Mouse (Mus musculus) forebrain, embryonic 14.5 days (tissue): ENCODE measurements at regions not wholly inside any gene's neighbourhood (a gene's known extent, or its start where the extent isn't known, plus 50 kb on each side); places are given as distances from the start of the nearest gene placed in this dataset.

Experiments used
- ATAC-seq: fragments of 200-750 bp; cut with Nextera tagmentation; 2 replicates; pipeline ENCODE4 v1.8.0; 2017; ENCODE audit warnings: mild to moderate bottlenecking, moderate library complexity
- DNase-seq: peaks from one replicate; pipeline ENCODE4 v3.0.0-alpha.2; 2015; ENCODE audit warnings: low spot score
- H3K27ac ChIP-seq: fragments of 300-500 bp; sonication (generic); 2 replicates; pipeline ENCODE4 v1.5.1; 2014; ENCODE audit warnings: low read depth, mild to moderate bottlenecking, control low read depth, low read length, moderate library complexity
- H3K27me3 ChIP-seq: fragments of 300-500 bp; sonication (generic); replicated peaks from 2 replicates; pipeline ENCODE4 v1.6.1; 2014; ENCODE audit warnings: low read length, control low read depth, mixed read lengths; ENCODE audit not compliant: control insufficient read depth, insufficient read depth
- H3K36me3 ChIP-seq: fragments of 300-500 bp; sonication (generic); 2 replicates; pipeline ENCODE4 v1.6.1; 2014; ENCODE audit warnings: low read length, control low read depth; ENCODE audit not compliant: control insufficient read depth, insufficient read depth
- H3K4me1 ChIP-seq: fragments of 300-500 bp; sonication (generic); 2 replicates; pipeline ENCODE4 v1.6.1; 2014; ENCODE audit warnings: antibody characterized with exemption, low read length, control low read depth; ENCODE audit not compliant: control insufficient read depth, insufficient read depth
- H3K4me2 ChIP-seq: fragments of 300-500 bp; sonication (generic); 2 replicates; pipeline ENCODE4 v1.6.1; 2014; ENCODE audit warnings: mild to moderate bottlenecking, control low read depth, low read length
- H3K4me3 ChIP-seq: fragments of 300-500 bp; sonication (generic); 2 replicates; pipeline ENCODE4 v1.5.1; 2014; ENCODE audit warnings: low read depth, low read length, control low read depth
- H3K9ac ChIP-seq: fragments of 300-500 bp; sonication (generic); 2 replicates; pipeline ENCODE4 v1.6.1; 2014; ENCODE audit warnings: mild to moderate bottlenecking, low read length, control low read depth, moderate library complexity
- H3K9me3 ChIP-seq: fragments of 300-500 bp; sonication (generic); replicated peaks from 2 replicates; pipeline ENCODE4 v1.6.1; 2016; ENCODE audit warnings: low read length, control low read depth, mixed read lengths; ENCODE audit not compliant: control insufficient read depth
- WGBS: fragments of 180-500 bp; shearing (Covaris S2); extraction: QIAGEN DNeasy Blood & Tissue Kit; methylation state at CpG from one replicate; pipeline ENCODE4 v1.1.7; 2014; 5-methylcytosine and 5-hydroxymethylcytosine counted together

DNA sequence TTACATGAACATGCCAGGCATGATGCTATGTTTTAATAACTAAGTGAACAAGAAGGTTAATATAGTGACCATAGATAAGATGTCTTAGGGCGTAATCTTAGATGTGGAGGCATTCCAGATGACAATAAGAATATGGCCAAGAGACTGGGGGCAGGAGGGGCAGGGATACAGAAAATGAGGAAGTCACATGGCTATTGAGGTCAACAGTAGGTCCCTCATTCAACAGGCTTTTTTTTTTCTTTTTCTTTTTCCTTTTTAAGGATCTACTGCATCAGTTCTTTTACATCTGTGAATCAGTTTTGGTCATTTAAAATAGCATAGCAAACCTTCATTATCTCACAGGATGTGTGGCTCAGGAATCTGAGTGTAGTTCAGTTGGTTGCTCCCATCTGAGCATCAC, 80.4 kb upstream of the Tmem164 start:
- Histone ChIP-seq H3K9ac (no peak overlapping the region), H3K4me3 (no peak overlapping the region), H3K27me3 (no peaks in the 10 kb centered on the region), H3K27ac (no peak overlapping the region), H3K36me3 (no peaks in the 10 kb centered on the region), H3K4me2 (no peak overlapping the region), H3K4me1 (no peaks in the 10 kb centered on the region), H3K9me3 (no peaks in the 10 kb centered on the region)
- WGBS = 94% methylated on average over 1 of the region's 1 CpGs
- ATAC-seq (no peak), DNase-seq (no peak)

DNA sequence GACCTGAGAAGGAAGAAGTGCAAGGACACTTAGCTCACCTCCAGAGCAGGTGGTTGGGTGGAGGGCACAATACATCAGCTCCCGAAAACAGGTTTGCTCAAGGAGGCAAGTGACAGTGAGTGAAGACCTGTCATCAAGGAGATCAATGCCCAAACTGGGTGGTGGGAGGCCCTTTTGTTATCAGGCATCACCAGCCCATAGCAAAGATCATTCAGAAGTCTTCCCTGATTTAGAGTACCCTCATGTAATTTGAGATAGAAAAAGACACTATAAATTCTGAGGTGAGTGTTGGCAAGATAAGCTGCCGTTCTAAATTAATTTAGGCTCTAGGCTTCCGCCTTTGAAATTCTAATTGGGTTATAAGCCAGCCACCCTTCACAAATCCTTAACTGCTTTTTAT, 76.1 kb upstream of the Tmem164 start:
- H3K27ac ChIP-seq = no peak overlapping the region
- no peaks in the 10 kb centered on the region for H3K27me3 ChIP-seq
- WGBS = 82% methylated on average over 3 of the region's 3 CpGs
- no peak for ATAC-seq
- H3K9me3 ChIP-seq = no peaks in the 10 kb centered on the region
- H3K4me1 ChIP-seq = no peaks in the 10 kb centered on the region
- H3K4me2 ChIP-seq = no peak overlapping the region
- DNase-seq = no peak
- H3K36me3 ChIP-seq = no peaks in the 10 kb centered on the region
- H3K9ac ChIP-seq = no peak overlapping the region
- H3K4me3 ChIP-seq = no peak overlapping the region

DNA sequence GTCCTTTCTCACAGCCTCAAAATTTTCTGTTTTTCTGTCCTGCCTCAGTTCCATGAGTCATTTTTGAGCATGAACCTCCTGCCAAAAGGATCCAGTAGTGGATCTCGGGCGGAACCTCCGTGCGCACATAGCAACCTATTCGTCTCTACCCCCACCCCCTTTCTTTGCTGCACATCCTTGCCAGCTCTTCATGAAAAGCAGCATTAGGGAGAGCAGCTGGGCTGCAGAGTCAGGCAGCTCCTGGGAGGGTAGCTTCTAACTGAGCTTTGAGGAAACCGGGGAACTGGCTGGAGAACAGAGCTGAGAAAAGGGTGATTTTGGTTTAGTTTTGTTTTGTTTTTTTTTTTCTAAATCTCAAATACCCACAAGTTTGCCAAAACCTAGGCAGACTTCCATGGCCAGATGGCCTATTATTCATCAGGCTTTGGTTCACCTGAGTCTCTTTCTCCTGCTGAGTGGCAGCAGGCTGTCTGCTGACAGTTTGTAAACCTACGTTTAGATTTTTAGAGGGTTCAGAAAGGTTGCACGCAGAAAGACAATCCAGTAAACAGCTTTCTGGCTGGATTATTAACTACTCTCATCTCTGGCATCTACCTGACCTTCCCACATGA, 74.5 kb upstream of the Tmem164 start:
- Histone ChIP-seq H3K27me3 (no peaks in the 10 kb centered on the region), H3K4me1 (no peaks in the 10 kb centered on the region), H3K27ac (no peak overlapping the region), H3K9me3 (no peaks in the 10 kb centered on the region), H3K4me2 (no peak overlapping the region), H3K36me3 (no peaks in the 10 kb centered on the region), H3K4me3 (no peak overlapping the region), H3K9ac (no peak overlapping the region)
- WGBS = 88% methylated on average over 8 of the region's 8 CpGs
- DNase-seq (no peak), ATAC-seq (no peak)

DNA sequence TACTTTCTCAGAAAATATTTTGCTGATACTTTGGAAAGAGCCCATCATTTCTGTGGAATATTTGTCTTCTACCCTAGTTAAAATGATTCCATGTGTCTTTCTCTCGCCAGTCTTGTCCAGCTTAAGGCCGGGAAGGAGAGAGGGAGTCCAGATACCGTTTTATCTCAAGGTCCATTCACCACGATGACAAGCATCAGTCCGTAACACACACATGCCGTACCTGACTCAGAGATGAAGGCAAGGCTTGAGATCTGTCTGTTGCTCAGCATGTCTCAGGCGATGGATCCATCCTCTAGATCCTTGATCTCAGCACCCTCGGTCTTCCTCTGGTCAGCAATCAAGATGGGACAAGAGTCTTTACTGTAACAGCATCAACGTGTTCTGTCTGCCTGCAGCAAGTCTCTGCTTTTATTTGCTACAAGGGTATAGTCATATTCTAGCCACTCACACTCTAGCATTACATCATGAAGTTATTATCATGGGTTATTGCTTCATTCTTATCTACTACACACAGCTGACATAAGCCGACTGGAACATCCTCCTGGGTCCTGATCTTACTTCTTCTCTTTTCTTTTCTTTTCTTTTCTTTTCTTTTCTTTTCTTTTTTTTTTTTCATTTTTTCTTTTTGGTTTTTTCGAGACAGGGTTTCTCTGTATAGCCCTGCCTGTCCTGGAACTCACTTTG, 64.9 kb upstream of the Tmem164 start:
- no peak overlapping the region for H3K4me2 ChIP-seq
- H3K4me3 ChIP-seq = no peak overlapping the region
- no peak overlapping the region for H3K9ac ChIP-seq
- no peaks in the 10 kb centered on the region for H3K4me1 ChIP-seq
- DNase-seq (no peak), ATAC-seq (no peak)
- H3K27ac ChIP-seq = no peak overlapping the region
- H3K9me3 ChIP-seq = no peaks in the 10 kb centered on the region
- H3K27me3 ChIP-seq = no peaks in the 10 kb centered on the region
- no peaks in the 10 kb centered on the region for H3K36me3 ChIP-seq
- 83% methylated on average over 11 of the region's 11 CpGs for WGBS

DNA sequence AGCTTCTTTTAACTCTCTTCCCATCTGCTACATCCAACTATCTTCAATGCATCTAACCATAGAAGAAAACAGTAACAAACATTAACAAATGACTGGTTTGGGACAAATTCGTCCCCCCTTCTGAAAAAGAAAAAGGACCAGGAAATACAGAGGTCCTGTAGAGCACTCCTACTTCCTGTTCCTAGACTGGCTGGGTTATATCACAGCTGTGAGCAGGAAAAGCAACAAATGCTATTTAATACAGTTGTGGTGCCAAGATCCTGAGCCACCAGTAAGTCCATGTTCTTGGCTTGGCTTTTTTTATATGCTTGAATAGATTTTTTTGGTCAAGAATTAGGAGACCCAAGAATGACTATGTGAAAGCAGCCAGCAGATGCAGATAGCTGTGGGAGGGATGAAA, 62.8 kb upstream of the Tmem164 start:
- no peaks in the 10 kb centered on the region for H3K9me3 ChIP-seq
- ATAC-seq (no peak), DNase-seq (no peak)
- 67% methylated on average over 1 of the region's 1 CpGs for WGBS
- no peak overlapping the region for H3K4me2 ChIP-seq
- no peaks in the 10 kb centered on the region for H3K36me3 ChIP-seq
- no peaks in the 10 kb centered on the region for H3K27me3 ChIP-seq
- H3K4me1 ChIP-seq = no peaks in the 10 kb centered on the region
- no peak overlapping the region for H3K4me3 ChIP-seq
- no peak overlapping the region for H3K27ac ChIP-seq
- H3K9ac ChIP-seq = no peak overlapping the region

DNA sequence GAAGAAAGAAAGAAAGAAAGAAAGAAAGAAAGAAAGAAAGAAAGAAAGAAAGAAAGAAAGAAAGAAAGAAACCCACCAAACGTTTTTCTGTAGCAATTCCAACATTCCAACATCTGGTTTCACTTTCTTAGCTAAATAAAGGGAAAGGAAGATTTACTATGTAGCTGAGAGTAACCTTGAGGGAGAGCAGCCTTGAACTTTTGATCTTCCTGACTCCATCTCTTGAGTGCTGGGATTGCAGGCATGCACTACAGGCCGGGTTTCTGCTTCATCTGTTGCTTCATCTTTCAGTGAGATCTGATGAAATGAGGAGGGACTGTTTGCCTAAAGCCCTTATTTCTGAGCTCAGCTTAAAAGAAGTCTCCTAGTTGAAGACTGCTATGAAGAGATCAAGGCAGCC, 57.8 kb upstream of the Tmem164 start:
- 40% methylated on average over 2 of the region's 2 CpGs for WGBS
- no peaks in the 10 kb centered on the region for H3K4me1 ChIP-seq
- H3K9ac ChIP-seq = no peak overlapping the region
- no peak overlapping the region for H3K4me3 ChIP-seq
- no peaks in the 10 kb centered on the region for H3K9me3 ChIP-seq
- no peak overlapping the region for H3K4me2 ChIP-seq
- ATAC-seq = no peak
- H3K27me3 ChIP-seq = no peaks in the 10 kb centered on the region
- no peaks in the 10 kb centered on the region for H3K36me3 ChIP-seq
- no peak overlapping the region for H3K27ac ChIP-seq
- DNase-seq = no peak

DNA sequence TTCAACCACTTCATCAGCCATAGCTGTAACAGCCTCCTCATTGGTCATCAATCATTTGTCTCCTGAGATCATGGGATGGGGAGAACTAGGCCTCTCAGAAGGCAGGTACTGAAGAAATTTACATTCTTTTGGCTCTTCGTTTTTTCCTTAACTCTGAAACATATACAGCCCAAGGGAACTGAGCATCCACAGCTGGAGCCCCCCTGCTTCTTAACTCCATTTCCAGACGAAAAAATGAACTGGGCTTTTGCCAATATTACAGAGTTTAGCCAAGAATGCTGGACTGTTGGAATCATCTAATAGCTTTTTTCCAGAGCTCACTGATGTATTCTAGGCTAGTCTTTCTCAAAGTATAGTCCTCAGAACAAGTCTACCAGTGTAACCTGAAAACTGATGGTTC, 57.3 kb upstream of the Tmem164 start:
- Histone ChIP-seq H3K36me3 (no peaks in the 10 kb centered on the region), H3K4me2 (no peak overlapping the region), H3K4me3 (no peak overlapping the region), H3K27me3 (no peaks in the 10 kb centered on the region), H3K9ac (no peak overlapping the region), H3K4me1 (no peaks in the 10 kb centered on the region), H3K9me3 (no peaks in the 10 kb centered on the region), H3K27ac (no peak overlapping the region)
- 42% methylated on average over 2 of the region's 2 CpGs for WGBS
- ATAC-seq (no peak), DNase-seq (no peak)
